Mouse (Mus musculus) adrenal gland, adult 8-10 months (tissue): ENCODE data around the gene Hltf. TPM values are rescaled to one million over a fixed set of nuclear protein-coding genes. Genes with fewer than 3 reads are reported as not detected.
A peak's percentile ranks its signal among the peaks of the same experiment; 100 is the strongest.
"Not testable (repeated sequence)": the region's sequence is repeated elsewhere in the genome, so short reads cannot be mapped to it uniquely, and the experiment has no call there.

Source experiments
- DNase-seq: peaks from one replicate; pipeline ENCODE4 v3.0.0; 2022
- total RNA-seq, 4 experiments: library from RNA; stranded (reverse); gene quantifications; 2 replicates each; pipeline ENCODE4 v1.2.4; 2022

Hltf gene
- total RNA-seq: 10 to 100 TPM; 26.9 to 30.1 (median 30.0) TPM

- DNase-seq: peak; percentile 93
Observed at GRCm38 (mm10) chr3:20057306-20058196, at the start of gene Hltf. Gene Hltf, plus strand, starts transcription at chr3:20057811.

- no peak for DNase-seq
Observed at GRCm38 (mm10) chr3:20010464-20010863, 47.1 kb upstream of the Hltf start.

GRCm38 (mm10) chr3:20010905-20011304, 46.7 kb upstream of the Hltf start:
- not testable (repeated sequence) for DNase-seq

- DNase-seq: no peak
Observed at GRCm38 (mm10) chr3:20014454-20014853, 43.2 kb upstream of the Hltf start.

GRCm38 (mm10) chr3:20018076-20018475, 39.5 kb upstream of the Hltf start:
- DNase-seq: no peak

GRCm38 (mm10) chr3:20023832-20024231, 33.8 kb upstream of the Hltf start:
- no peak for DNase-seq

- DNase-seq: no peak
Observed at GRCm38 (mm10) chr3:20026481-20026880, 31.1 kb upstream of the Hltf start.

- DNase-seq: no peak
Observed at GRCm38 (mm10) chr3:20026996-20027689, 30.5 kb upstream of the Hltf start.

GRCm38 (mm10) chr3:20027788-20028187, 29.8 kb upstream of the Hltf start:
- DNase-seq: no peak

- no peak for DNase-seq
Observed at GRCm38 (mm10) chr3:20028640-20029039, 29.0 kb upstream of the Hltf start.

GRCm38 (mm10) chr3:20030807-20031206, 26.8 kb upstream of the Hltf start:
- DNase-seq: no peak

- no peak for DNase-seq
Observed at GRCm38 (mm10) chr3:20033761-20034718, 23.6 kb upstream of the Hltf start.

- peak; percentile 80 for DNase-seq
Observed at GRCm38 (mm10) chr3:20034719-20035404, 22.7 kb upstream of the Hltf start, which contains the start of gene Hps3. Gene Hps3, minus strand, starts transcription at chr3:20035315.

- no peak for DNase-seq
Observed at GRCm38 (mm10) chr3:20036069-20036468, 21.5 kb upstream of the Hltf start.

GRCm38 (mm10) chr3:20041461-20041860, 16.1 kb upstream of the Hltf start:
- not testable (repeated sequence) for DNase-seq

GRCm38 (mm10) chr3:20044736-20045135, 12.9 kb upstream of the Hltf start:
- DNase-seq: not testable (repeated sequence)

- DNase-seq: no peak
Observed at GRCm38 (mm10) chr3:20058197-20058541, 558 bp downstream of the Hltf start.

GRCm38 (mm10) chr3:20076145-20077053, 18.8 kb downstream of the Hltf start:
- no peak for DNase-seq

- no peak for DNase-seq
Observed at GRCm38 (mm10) chr3:20082161-20082560, 24.6 kb downstream of the Hltf start.

- DNase-seq: no peak
Observed at GRCm38 (mm10) chr3:20103830-20104229, 46.2 kb downstream of the Hltf start.

- DNase-seq: no peak
Observed at GRCm38 (mm10) chr3:20104318-20104717, 46.7 kb downstream of the Hltf start.
